Mouse (Mus musculus) hindbrain, embryonic 15.5 days (tissue): Measurements from ENCODE around the gene Cldn22. TPM values are rescaled to one million over a fixed set of nuclear protein-coding genes. Genes with fewer than 3 reads are reported as not detected.

Experiments
- ATAC-seq: fragments of 200-750 bp; cut with Nextera tagmentation; 2 replicates; pipeline ENCODE4 v1.8.0; 2017; ENCODE audit warnings: low read depth, moderate number of reproducible peaks, moderate TSS enrichment; ENCODE audit not compliant: low FRiP score
- H3K27ac ChIP-seq: fragments of 300-500 bp; sonication (generic); replicated peaks from 2 replicates; pipeline ENCODE4 v1.5.1; 2015; ENCODE audit warnings: mild to moderate bottlenecking, inconsistent platforms
- H3K27me3 ChIP-seq: fragments of 300-500 bp; sonication (generic); 2 replicates; pipeline ENCODE4 v1.6.1; 2015; ENCODE audit warnings: control low read depth, inconsistent platforms
- H3K36me3 ChIP-seq: fragments of 300-500 bp; sonication (generic); 2 replicates; pipeline ENCODE4 v1.6.1; 2015; ENCODE audit warnings: control low read depth, inconsistent platforms
- H3K4me1 ChIP-seq: fragments of 300-500 bp; sonication (generic); replicated peaks from 2 replicates; pipeline ENCODE4 v1.6.1; 2015; ENCODE audit warnings: control low read depth, inconsistent platforms
- H3K4me2 ChIP-seq: fragments of 300-500 bp; sonication (generic); 2 replicates; pipeline ENCODE4 v1.6.1; 2015; ENCODE audit warnings: moderate library complexity, mild to moderate bottlenecking, inconsistent platforms
- H3K4me3 ChIP-seq: fragments of 300-500 bp; sonication (generic); 2 replicates; pipeline ENCODE4 v1.5.1; 2015; ENCODE audit warnings: mild to moderate bottlenecking, inconsistent platforms
- H3K9ac ChIP-seq: fragments of 300-500 bp; sonication (generic); 2 replicates; pipeline ENCODE4 v1.6.1; 2015; ENCODE audit warnings: inconsistent platforms
- H3K9me3 ChIP-seq: fragments of 300-500 bp; sonication (generic); 2 replicates; pipeline ENCODE4 v1.6.1; 2016; ENCODE audit warnings: control low read depth, inconsistent platforms
- WGBS: fragments of 180-500 bp; shearing (Covaris S2); methylation state at CpG from one replicate; pipeline ENCODE4 v1.1.7; 2015; 5-methylcytosine and 5-hydroxymethylcytosine counted together
- polyA plus RNA-seq: library from polyadenylated mRNA; unstranded; fragments of >200 nt; fragmentation: Nextera tagmentation; extraction: Ambion mirVana; gene quantifications from 2 replicates; pipeline ENCODE4 v1.2.1, GENCODE M21; 2015

Gene Cldn22
- not detected in 2 replicates for polyA plus RNA-seq

DNA sequence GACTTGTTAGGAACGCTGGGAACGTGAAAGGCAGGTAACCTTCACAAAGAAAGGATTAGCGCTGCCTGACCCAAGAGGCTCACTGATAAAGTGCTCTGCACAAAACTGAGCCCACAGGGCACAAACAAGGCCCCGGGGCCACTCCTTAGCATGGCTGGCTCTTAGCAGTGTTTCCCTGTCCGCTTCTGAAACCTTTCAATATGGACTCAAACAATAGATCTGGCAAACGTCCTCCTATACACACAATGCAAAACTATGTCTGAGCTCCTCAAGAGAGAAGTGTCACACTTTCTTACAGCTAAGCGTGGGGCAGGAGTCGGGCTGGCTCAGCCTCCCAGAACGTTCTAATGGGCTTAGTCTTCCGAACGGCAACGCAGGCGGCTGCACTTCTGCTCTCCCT lies at the start of gene Cldn22:
Cldn22 (plus strand) TSS at position 301 of the 400 bp plus-strand sequence.
- H3K27ac ChIP-seq, result no peak within 1 kb of the TSS
- no peaks in the 10 kb centered on the region for H3K9me3 ChIP-seq
- no peak within 1 kb of the TSS for H3K9ac ChIP-seq
- H3K4me3 ChIP-seq, result no peak within 1 kb of the TSS
- WGBS, result 58% methylated on average over 13 of the region's 13 CpGs
- H3K4me2 ChIP-seq, result no peak within 1 kb of the TSS
- no peaks in the 10 kb centered on the region; the same call in 1 of the 2 replicates for H3K36me3 ChIP-seq
- no peaks in the 10 kb centered on the region for H3K4me1 ChIP-seq
- no peak; the same call in 1 of the 2 replicates for ATAC-seq
- H3K27me3 ChIP-seq, result no peaks in the 10 kb centered on the region

DNA sequence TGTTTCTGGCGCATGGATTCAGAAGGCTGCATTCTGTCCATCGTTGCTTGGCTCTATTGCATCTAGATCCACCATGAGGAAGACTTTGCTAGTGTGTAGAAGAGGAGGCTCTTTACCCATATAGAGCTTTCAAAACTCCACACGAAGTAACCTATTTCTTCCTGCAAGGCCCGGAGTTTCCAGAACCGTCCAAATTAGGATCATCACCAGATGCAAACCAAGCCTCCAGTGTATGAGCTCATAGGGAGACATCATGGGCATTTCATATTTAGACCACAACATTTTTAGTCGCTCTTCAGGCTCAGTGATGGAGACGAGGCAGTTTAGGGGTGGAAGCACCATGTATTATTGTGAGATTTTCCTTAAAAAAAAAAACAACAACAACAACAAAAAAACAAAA lies 46.9 kb upstream of the Cldn22 start:
- no peak overlapping the region for H3K4me2 ChIP-seq
- 93% methylated on average over 7 of the region's 7 CpGs for WGBS
- no peaks in the 10 kb centered on the region for H3K36me3 ChIP-seq
- no peaks in the 10 kb centered on the region for H3K9me3 ChIP-seq
- H3K9ac ChIP-seq, result no peak overlapping the region
- H3K4me1 ChIP-seq, result no peaks in the 10 kb centered on the region
- ATAC-seq, result no peak
- H3K27me3 ChIP-seq, result no peaks in the 10 kb centered on the region
- H3K27ac ChIP-seq, result no peak overlapping the region
- H3K4me3 ChIP-seq, result no peak overlapping the region

DNA sequence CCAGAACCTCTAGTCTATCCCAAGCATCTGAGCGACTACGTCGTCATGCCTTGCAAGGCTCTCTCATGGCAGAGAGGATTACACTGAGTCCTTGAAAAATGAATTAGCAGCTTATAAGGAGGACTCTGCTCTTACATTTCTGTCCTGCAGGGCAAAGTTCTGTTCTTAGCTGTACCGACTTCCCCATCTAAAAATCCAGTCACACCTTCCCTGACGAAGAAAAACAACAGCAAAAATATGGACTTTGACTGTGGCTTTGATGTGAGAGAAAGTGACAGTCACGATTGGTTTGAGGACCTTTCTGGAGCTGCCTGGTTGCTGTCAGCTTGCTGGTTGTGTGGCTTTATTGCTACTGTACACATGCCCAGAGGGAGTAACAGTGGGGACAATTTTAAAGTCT lies 44.7 kb upstream of the Cldn22 start:
- Histone ChIP-seq H3K4me2 (no peak overlapping the region), H3K4me1 (no peaks in the 10 kb centered on the region), H3K36me3 (no peaks in the 10 kb centered on the region), H3K27ac (no peak overlapping the region), H3K27me3 (no peaks in the 10 kb centered on the region), H3K9me3 (no peaks in the 10 kb centered on the region), H3K4me3 (no peak overlapping the region), H3K9ac (no peak overlapping the region)
- no peak for ATAC-seq
- 85% methylated on average over 6 of the region's 6 CpGs for WGBS

DNA sequence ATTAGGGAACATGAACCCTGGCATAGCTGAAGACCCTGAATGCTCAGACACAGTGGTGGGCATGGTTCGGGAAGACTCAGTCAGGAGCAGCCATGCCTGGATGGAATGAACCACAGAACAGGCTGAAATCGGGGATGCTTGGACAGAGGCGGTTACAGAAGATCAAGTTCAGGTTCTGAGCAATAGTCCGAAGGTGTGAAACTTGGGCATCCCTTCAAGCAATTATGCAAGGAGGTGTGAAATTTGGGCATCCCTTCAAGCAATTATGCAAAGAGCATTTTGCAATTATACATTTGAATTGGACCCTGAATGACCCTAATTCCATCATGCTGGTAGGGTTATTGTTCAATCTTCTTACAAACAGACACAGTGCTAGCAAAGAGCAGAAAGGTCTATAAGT lies 42.4 kb upstream of the Cldn22 start:
- H3K27me3 ChIP-seq, result no peaks in the 10 kb centered on the region
- H3K4me1 ChIP-seq, result no peaks in the 10 kb centered on the region
- no peak overlapping the region for H3K27ac ChIP-seq
- no peak for ATAC-seq
- 88% methylated on average over 4 of the region's 4 CpGs for WGBS
- H3K9me3 ChIP-seq, result no peaks in the 10 kb centered on the region
- H3K4me3 ChIP-seq, result no peak overlapping the region
- H3K36me3 ChIP-seq, result no peaks in the 10 kb centered on the region
- H3K9ac ChIP-seq, result no peak overlapping the region
- H3K4me2 ChIP-seq, result no peak overlapping the region

DNA sequence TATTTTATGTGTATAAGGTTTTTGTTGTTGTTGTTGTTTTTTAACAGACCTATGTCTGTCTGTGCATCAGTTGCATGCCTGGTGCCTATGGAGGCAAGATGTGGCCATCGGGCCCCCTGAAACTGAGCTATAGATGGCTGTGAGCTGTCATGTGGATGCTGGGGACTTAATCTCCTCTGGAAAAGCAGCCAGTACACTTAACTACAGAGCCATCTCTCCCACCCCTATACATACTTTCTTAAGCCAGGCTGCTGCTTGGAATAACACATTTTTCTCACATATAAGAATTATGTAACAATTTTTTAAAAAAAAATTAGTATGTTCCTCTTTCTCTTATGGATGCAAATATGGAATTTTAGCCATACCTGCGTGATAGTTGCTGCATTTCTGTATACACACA lies 40.7 kb upstream of the Cldn22 start:
- Histone ChIP-seq H3K4me2 (no peak overlapping the region), H3K27me3 (no peaks in the 10 kb centered on the region), H3K36me3 (no peaks in the 10 kb centered on the region), H3K9me3 (no peaks in the 10 kb centered on the region), H3K4me3 (no peak overlapping the region), H3K4me1 (no peaks in the 10 kb centered on the region), H3K27ac (no peak overlapping the region), H3K9ac (no peak overlapping the region)
- ATAC-seq, result no peak
- WGBS, result 96% methylated on average over 2 of the region's 2 CpGs

DNA sequence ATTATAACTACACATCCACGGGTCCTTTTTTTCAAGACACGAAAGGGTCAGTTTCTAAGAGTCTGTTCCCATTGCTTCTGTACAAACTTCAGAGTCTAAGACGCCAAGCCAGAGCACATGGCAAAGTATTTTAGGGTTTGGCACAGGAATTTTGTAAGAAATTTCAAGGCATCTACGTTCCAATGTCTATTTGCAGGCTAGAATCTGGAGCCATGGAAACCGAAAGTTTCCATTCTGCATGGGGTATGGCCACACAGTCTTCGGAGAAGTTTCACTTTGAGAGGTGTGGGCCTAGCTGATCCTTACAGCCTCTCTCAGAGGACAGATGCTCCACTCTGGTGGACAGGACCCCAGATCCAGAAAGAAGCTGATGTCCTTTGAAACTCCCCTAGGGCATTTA lies 40.3 kb upstream of the Cldn22 start:
- H3K4me1 ChIP-seq, result no peaks in the 10 kb centered on the region
- no peaks in the 10 kb centered on the region for H3K27me3 ChIP-seq
- no peak overlapping the region for H3K9ac ChIP-seq
- ATAC-seq, result no peak
- H3K4me3 ChIP-seq, result no peak overlapping the region
- H3K36me3 ChIP-seq, result no peaks in the 10 kb centered on the region
- H3K4me2 ChIP-seq, result no peak overlapping the region
- no peaks in the 10 kb centered on the region for H3K9me3 ChIP-seq
- 94% methylated on average over 6 of the region's 6 CpGs for WGBS
- H3K27ac ChIP-seq, result no peak overlapping the region

DNA sequence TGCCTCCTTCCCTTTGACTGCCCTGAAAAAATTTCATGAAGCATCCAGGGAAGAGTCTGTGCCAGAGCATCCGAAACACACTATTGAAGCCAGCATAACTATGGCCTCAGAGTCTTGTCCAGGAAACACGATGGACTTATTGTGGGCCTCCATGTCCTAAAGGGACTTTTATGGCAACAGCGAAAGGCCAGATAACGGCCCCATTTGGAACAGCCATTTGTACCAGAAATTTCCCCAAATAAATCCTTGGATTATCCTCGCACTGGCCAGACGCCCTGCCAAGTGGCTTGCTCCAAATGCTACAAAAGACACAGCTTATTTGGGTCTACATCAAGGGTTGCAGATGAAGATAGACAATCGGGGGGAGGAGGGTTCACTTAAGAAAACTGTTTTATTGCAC lies 39.8 kb upstream of the Cldn22 start:
- ATAC-seq, result no peak
- Histone ChIP-seq H3K9ac (no peak overlapping the region), H3K27me3 (no peaks in the 10 kb centered on the region)

DNA sequence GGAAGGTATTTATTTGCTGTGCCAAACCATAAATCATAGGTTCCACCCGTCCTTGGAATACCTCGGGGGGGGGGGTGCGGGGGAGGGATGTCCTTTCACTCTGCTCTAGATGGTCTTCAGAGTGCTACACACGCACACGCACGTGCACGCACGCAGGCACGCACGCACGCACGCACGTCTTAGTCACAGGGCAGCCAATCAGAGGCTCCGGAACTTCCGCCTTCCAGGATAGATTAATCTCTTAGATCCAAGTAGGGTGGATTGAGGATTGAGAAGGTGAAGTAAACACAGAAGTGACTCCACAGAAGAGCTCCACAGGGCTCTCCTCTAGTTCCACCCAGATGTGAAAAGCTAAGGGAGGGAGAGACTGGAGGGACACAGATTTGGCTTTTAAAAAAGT lies 38.0 kb upstream of the Cldn22 start:
- Histone ChIP-seq H3K4me2 (no peak overlapping the region), H3K27me3 (no peaks in the 10 kb centered on the region), H3K9ac (no peak overlapping the region), H3K27ac (no peak overlapping the region), H3K36me3 (no peaks in the 10 kb centered on the region), H3K4me1 (no peaks in the 10 kb centered on the region), H3K9me3 (no peaks in the 10 kb centered on the region), H3K4me3 (no peak overlapping the region)
- WGBS, result 94% methylated on average over 15 of the region's 15 CpGs
- ATAC-seq, result no peak

More for the DNA sequence above, 39.8 kb upstream of the Cldn22 start:
- Histone ChIP-seq H3K9me3 (no peaks in the 10 kb centered on the region), H3K27ac (no peak overlapping the region), H3K4me3 (no peak overlapping the region), H3K4me1 (no peaks in the 10 kb centered on the region), H3K36me3 (no peaks in the 10 kb centered on the region), H3K4me2 (no peak overlapping the region)
- WGBS, result 90% methylated on average over 7 of the region's 7 CpGs

DNA sequence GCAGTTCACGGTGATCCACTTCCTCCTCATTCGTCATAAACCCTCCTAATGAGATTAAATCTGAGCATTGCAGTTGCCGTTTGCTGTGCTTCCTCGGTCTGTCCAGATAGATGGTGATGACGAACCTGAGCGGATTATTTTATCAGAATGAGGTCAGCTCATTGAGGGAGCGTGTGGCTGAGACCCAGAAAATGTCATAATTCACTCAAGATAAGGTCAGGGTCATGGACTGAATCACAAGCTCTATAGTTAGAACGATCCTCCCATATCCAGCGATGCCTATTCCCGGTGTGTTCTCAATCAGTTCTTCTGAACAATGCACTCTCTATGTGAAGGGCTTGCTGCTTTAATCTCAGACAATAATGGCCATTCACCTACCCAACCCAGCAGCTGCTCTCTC lies 36.6 kb upstream of the Cldn22 start:
- no peak for ATAC-seq

DNA sequence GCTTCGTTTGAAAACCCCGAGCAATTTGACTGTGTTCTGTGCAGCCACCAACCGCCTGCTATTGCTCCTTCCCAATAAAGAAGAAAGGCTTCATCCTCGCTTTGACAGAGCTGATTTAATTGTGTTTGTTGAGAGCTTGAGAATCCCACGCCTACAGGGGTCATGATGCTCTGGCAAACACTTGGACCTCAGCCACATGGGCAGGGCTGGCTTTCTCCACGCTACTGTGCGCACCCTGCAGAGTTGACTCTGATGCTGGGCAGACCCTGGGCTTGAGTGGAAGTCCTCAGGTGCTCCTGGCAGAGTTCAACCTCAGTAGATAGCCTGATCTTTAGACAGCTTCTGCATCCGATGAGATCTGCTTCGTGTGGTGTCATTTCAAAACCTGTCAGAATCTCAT lies 32.3 kb upstream of the Cldn22 start:
- Histone ChIP-seq H3K4me3 (no peak overlapping the region), H3K36me3 (no peaks in the 10 kb centered on the region)
- WGBS, result 58% methylated on average over 9 of the region's 9 CpGs

More for the DNA sequence above, 36.6 kb upstream of the Cldn22 start:
- WGBS, result 57% methylated on average over 10 of the region's 10 CpGs
- Histone ChIP-seq H3K4me1 (no peaks in the 10 kb centered on the region), H3K4me2 (no peak overlapping the region), H3K36me3 (no peaks in the 10 kb centered on the region), H3K27ac (no peak overlapping the region), H3K27me3 (no peaks in the 10 kb centered on the region), H3K4me3 (no peak overlapping the region), H3K9ac (no peak overlapping the region), H3K9me3 (no peaks in the 10 kb centered on the region)

DNA sequence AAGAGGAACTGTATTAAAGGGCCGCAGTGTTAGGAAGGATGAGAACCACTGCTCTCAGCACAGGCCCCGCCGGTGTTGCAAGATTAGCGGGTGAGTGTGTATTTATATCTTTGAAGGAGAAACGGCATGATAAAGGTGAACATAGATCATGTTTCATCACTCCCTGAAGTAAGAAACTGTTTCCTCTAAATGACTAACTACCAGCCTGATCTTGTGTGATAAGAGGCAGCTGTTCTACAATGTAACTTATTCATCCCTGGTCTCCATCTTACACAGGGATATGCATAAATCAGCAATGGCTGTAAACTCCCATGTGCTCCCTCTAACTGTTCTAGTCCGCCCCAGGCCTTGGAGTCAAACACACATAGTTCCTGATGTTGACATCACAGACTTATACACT lies 24.8 kb upstream of the Cldn22 start:
- 90% methylated on average over 6 of the region's 6 CpGs for WGBS
- Histone ChIP-seq H3K27ac (no peak overlapping the region), H3K27me3 (no peaks in the 10 kb centered on the region), H3K9ac (no peak overlapping the region), H3K9me3 (no peaks in the 10 kb centered on the region), H3K4me2 (no peak overlapping the region), H3K4me1 (no peaks in the 10 kb centered on the region), H3K4me3 (no peak overlapping the region), H3K36me3 (no peaks in the 10 kb centered on the region)
- ATAC-seq, result no peak

More for the DNA sequence above, 32.3 kb upstream of the Cldn22 start:
- H3K4me1 ChIP-seq, result no peaks in the 10 kb centered on the region
- H3K9ac ChIP-seq, result no peak overlapping the region
- H3K9me3 ChIP-seq, result no peaks in the 10 kb centered on the region
- H3K27me3 ChIP-seq, result no peaks in the 10 kb centered on the region
- H3K27ac ChIP-seq, result no peak overlapping the region
- H3K4me2 ChIP-seq, result no peak overlapping the region
- no peak for ATAC-seq

DNA sequence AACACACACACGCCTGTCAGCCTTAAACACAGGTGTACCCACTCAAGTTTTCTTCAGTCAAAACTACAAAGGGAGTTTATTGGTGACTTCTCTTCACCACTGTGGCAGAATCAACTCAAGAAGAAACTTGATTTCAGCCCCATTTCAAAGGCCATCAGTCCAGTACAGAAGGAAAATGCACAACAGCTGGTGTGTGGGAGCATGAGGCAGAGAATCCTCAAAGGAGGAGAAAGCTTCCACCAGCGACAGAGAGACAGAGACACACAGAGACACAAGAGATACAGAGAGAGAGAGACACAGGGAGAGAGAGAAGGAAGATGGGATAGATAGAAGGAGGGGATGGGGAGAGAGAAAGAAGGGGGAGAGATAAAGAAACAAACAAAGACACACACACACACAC lies 21.9 kb upstream of the Cldn22 start:
- no peak for ATAC-seq
- Histone ChIP-seq H3K27me3 (no peaks in the 10 kb centered on the region), H3K27ac (no peak overlapping the region), H3K36me3 (no peaks in the 10 kb centered on the region), H3K9me3 (no peaks in the 10 kb centered on the region), H3K4me1 (no peaks in the 10 kb centered on the region), H3K4me3 (no peak overlapping the region), H3K4me2 (no peak overlapping the region), H3K9ac (no peak overlapping the region)
- WGBS, result 86% methylated on average over 2 of the region's 2 CpGs

DNA sequence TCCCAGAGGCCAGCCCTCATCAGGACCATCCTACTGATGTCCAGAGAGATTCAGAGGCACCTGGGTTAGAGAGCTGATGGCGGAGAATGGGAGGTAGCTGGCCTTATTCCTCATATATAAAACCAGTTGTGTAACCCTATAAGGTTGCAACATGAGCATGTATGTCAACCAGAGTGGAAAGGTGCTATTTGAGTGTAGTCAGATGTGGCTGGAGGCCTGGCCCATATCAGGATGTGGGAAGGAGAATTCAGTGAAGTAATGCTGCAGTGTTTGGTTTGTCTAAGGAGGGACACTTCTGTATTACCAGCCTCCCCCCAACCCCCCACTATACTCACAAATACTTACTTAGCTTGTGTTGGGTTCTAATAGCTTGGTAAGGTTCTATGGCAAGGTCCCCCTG lies 20.0 kb upstream of the Cldn22 start:
- no peak overlapping the region for H3K9ac ChIP-seq
- H3K27ac ChIP-seq, result no peak overlapping the region
- no peaks in the 10 kb centered on the region for H3K27me3 ChIP-seq
- whole genome bisulfite sequencing, result 96% methylated on average over 1 of the region's 1 CpGs
- H3K4me2 ChIP-seq, result no peak overlapping the region
- ATAC-seq, result no peak
- H3K4me1 ChIP-seq, result no peaks in the 10 kb centered on the region
- H3K9me3 ChIP-seq, result no peaks in the 10 kb centered on the region
- H3K36me3 ChIP-seq, result no peaks in the 10 kb centered on the region
- H3K4me3 ChIP-seq, result no peak overlapping the region
